Mouse (Mus musculus) right cerebral cortex, adult 18-20 months (tissue): ENCODE measurements at regions not wholly inside any gene's neighbourhood (a gene's known extent, or its start where the extent isn't known, plus 50 kb on each side); places are given as distances from the start of the nearest gene placed in this dataset.
A peak's percentile ranks its signal among the peaks of the same experiment; 100 is the strongest.

Source experiments
- DNase-seq: peaks from one replicate; pipeline ENCODE4 v3.0.0; 2022; ENCODE audit warnings: mixed read lengths

- DNase-seq: no peak
Measured at GRCm38 (mm10) chr1:29057339-29057738, 277.3 kb upstream of the Gm597 start.

GRCm38 (mm10) chr1:29013791-29014190 is 233.7 kb upstream of the Gm597 start:
- DNase-seq: no peak

GRCm38 (mm10) chr1:29001184-29001583 is 221.1 kb upstream of the Gm597 start:
- DNase-seq: no peak

DNA sequence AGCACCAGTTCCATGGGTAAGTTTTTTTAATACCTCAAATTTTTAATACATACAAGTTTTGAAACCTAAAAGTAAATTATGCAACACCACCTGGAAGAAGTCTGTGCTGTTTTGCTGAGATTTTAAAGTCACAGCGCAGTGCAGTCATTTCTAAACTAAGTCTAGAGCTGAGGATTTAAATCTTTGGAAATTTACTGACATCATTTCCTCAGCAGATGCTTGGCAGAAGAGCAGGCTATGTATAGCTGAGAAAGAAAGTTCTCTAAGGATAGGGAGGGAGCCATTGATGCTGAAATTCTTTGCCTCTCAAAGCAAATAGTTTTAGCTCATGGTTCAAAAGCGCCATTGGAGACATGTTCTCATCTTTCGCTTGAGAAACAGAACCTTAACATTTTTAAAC is 190.9 kb upstream of the Gm597 start:
- DNase-seq: peak; percentile 40
